In genomic region chr17:56470571-56470970, GRCm38 (mm10) we compare ENCODE assay signal across 8 mouse cellular contexts. TPM values are rescaled to one million over a fixed set of nuclear protein-coding genes. Genes with fewer than 3 reads are reported as not detected.
DNase-seq lines count a peak whose midpoint lies in the region; ATAC-seq and TF ChIP-seq lines count a peak whose summit lies in the region.
"Had no signal": no experiment of that assay in that cellular context is flagged by ENCODE, and none has a peak within 500 bp of the region (broad histone marks: within the 10 kb centered on the region; RNA-seq: fewer than 3 reads in every experiment).

No protein-coding gene starts in this region.

- H3K27ac ChIP-seq in kidney, adult 2 months (ENCODE audit: insufficient read depth, low read depth, low read length): no peak overlapping the region
- H3K27ac ChIP-seq in forebrain, embryonic 14.5 days (ENCODE audit: low read depth, low read length): peak overlapping the region; percentile 97
- no peak overlapping the region for H3K27ac ChIP-seq in limb, embryonic 14.5 days (replicated peaks; ENCODE audit: low read depth, low read length)

- DNase-seq in kidney, postnatal 10 days: peak; percentile 39
- no peak for DNase-seq in kidney, adult 2 months
- DNase-seq in forebrain, embryonic 14.5 days (ENCODE audit: low spot score): no peak
- no peak for DNase-seq in limb, embryonic 14.5 days (ENCODE audit: low spot score)
- peak; percentile 52 for DNase-seq in retina, postnatal 1 day
- no peak for DNase-seq in T-cell, adult 2 months (ENCODE audit: low spot score)
- DNase-seq in thymus, postnatal 36 days: no peak

- WGBS in kidney, adult 2 months: 17% methylated on average over 10 of the region's 10 CpGs
- 23% methylated on average over 10 of the region's 10 CpGs for WGBS in forebrain, embryonic 14.5 days
- WGBS in limb, embryonic 14.5 days: 23% methylated on average over 10 of the region's 10 CpGs

- no peak for ATAC-seq in forebrain, embryonic 14.5 days
- ATAC-seq in limb, embryonic 14.5 days (ENCODE audit: low FRiP score, low read depth): no peak

- no peaks in the 10 kb centered on the region for H3K36me3 ChIP-seq in kidney, adult 2 months (ENCODE audit: control insufficient read depth, insufficient read depth, low read length)
- H3K36me3 ChIP-seq in forebrain, embryonic 14.5 days (ENCODE audit: control insufficient read depth, insufficient read depth, low read length): peaks cover 18% of the 10 kb centered on the region
- H3K36me3 ChIP-seq in limb, embryonic 14.5 days (ENCODE audit: control insufficient read depth, insufficient read depth, low read length): no peaks in the 10 kb centered on the region; the same call in 1 of the 2 replicates

- no peaks in the 10 kb centered on the region; the same call in 1 of the 2 replicates for H3K27me3 ChIP-seq in kidney, adult 2 months (replicated peaks; ENCODE audit: control insufficient read depth, insufficient read depth, low read length)
- H3K27me3 ChIP-seq in forebrain, embryonic 14.5 days (replicated peaks; ENCODE audit: control insufficient read depth, insufficient read depth, low read length): no peaks in the 10 kb centered on the region
- H3K27me3 ChIP-seq in limb, embryonic 14.5 days (ENCODE audit: control insufficient read depth, insufficient read depth, low read length): peaks cover 37% of the 10 kb centered on the region

- no peak for TF ChIP-seq CTCF in kidney, adult 2 months (conservative IDR thresholded peaks at IDR 0.05; ENCODE audit: insufficient read depth, insufficient read length, low read depth, low read length)

- no peaks in the 10 kb centered on the region for H3K4me1 ChIP-seq in kidney, adult 2 months (ENCODE audit: control insufficient read depth, insufficient read depth, low read length)
- peaks cover 72% of the 10 kb centered on the region for H3K4me1 ChIP-seq in forebrain, embryonic 14.5 days (ENCODE audit: control insufficient read depth, insufficient read depth, low read length)
- peaks cover 68% of the 10 kb centered on the region for H3K4me1 ChIP-seq in limb, embryonic 14.5 days (ENCODE audit: control insufficient read depth, insufficient read depth, low read length)

- peak overlapping the region; percentile 43; the same call in 1 of the 2 replicates for H3K9ac ChIP-seq in forebrain, embryonic 14.5 days (ENCODE audit: low read length)
- peak overlapping the region; percentile 31; the same call in 1 of the 2 replicates for H3K9ac ChIP-seq in limb, embryonic 14.5 days (ENCODE audit: low read depth, low read length, severe bottlenecking)

- H3K4me3 ChIP-seq in kidney, adult 2 months (ENCODE audit: insufficient read depth, low read depth, low read length): no peak overlapping the region
- peak overlapping the region; percentile 5 for H3K4me3 ChIP-seq in forebrain, embryonic 14.5 days (ENCODE audit: low read depth, low read length)
- peak overlapping the region; percentile 27 for H3K4me3 ChIP-seq in limb, embryonic 14.5 days (replicated peaks; ENCODE audit: low read length)

- H3K4me2 ChIP-seq in forebrain, embryonic 14.5 days (ENCODE audit: low read length): peak overlapping the region; percentile 46
- H3K4me2 ChIP-seq in limb, embryonic 14.5 days (replicated peaks; ENCODE audit: low read depth, low read length, severe bottlenecking): peak overlapping the region; percentile 45

- no peaks in the 10 kb centered on the region for H3K9me3 ChIP-seq in forebrain, embryonic 14.5 days (replicated peaks; ENCODE audit: control insufficient read depth, low read length)
- H3K9me3 ChIP-seq in limb, embryonic 14.5 days (ENCODE audit: control insufficient read depth, low read length): no peaks in the 10 kb centered on the region

- TF ChIP-seq POLR2A in kidney, adult 2 months (IDR thresholded peaks at IDR 0.05; ENCODE audit: low read depth, low read length): no peak
- TF ChIP-seq POLR2A in limb, embryonic 14.5 days (IDR thresholded peaks at IDR 0.05; ENCODE audit: borderline replicate concordance, extremely low read depth, insufficient read depth, insufficient read length): no peak

RNA-seq across cellular contexts. Expression of gene Ptprs, which starts 5.7 kb away (rescaled TPM):
- 38.8 and 48.0 TPM in 2 replicates for polyA plus RNA-seq in kidney, adult 2 months (2012; rRNA removed)
- polyA plus RNA-seq in forebrain, embryonic 14.5 days (2014; fragmentation: Nextera tagmentation; extraction: Ambion mirVana): 248 and 319 TPM in 2 replicates
- 483 and 667 TPM in 2 replicates for polyA plus RNA-seq in limb, embryonic 14.5 days (2012; rRNA removed)
- polyA plus RNA-seq in limb, embryonic 14.5 days (2014; fragmentation: Nextera tagmentation; extraction: Ambion mirVana): 116 and 131 TPM in 2 replicates

RNA-seq across cellular contexts. Expression of gene Znrf4, which starts 41.7 kb away (rescaled TPM):
- polyA plus RNA-seq in kidney, adult 2 months (2012; rRNA removed): 0.17 and 0.52 TPM in 2 replicates
- 0.14 TPM in 1 of 2 replicates, not detected in the other for polyA plus RNA-seq in forebrain, embryonic 14.5 days (2014; fragmentation: Nextera tagmentation; extraction: Ambion mirVana)
- polyA plus RNA-seq in limb, embryonic 14.5 days (2012; rRNA removed): not detected in 2 replicates
- 0.17 TPM in 1 of 2 replicates, not detected in the other for polyA plus RNA-seq in limb, embryonic 14.5 days (2014; fragmentation: Nextera tagmentation; extraction: Ambion mirVana)
- polyA plus RNA-seq: spleen, adult 2 months had no signal

Comparison
In these comparisons a context has a peak if more than half of its experiments do, and no peak if none do; other contexts are left out.
1. DNase-seq: peak in kidney, postnatal 10 days (single experiment) and retina, postnatal 1 day (single experiment); none in kidney, adult 2 months (single experiment), forebrain, embryonic 14.5 days (single experiment), limb, embryonic 14.5 days (single experiment), T-cell, adult 2 months (single experiment) and thymus, postnatal 36 days (0 of 2).